ENCODE assay signal across 12 mouse cellular contexts in genomic region chr14:22695448-22695847, GRCm38 (mm10).
DNase-seq lines count a peak whose midpoint lies in the region; ATAC-seq and TF ChIP-seq lines count a peak whose summit lies in the region.
"Had no signal": no experiment of that assay in that cellular context is flagged by ENCODE, and none has a peak within 500 bp of the region (broad histone marks: within the 10 kb centered on the region; RNA-seq: fewer than 3 reads in every experiment).

No protein-coding gene starts in this region.

- peak; percentile 83 for ATAC-seq in heart, embryonic 12.5 days (ENCODE audit: insufficient number of reproducible peaks, low FRiP score)
- no peak for ATAC-seq in lung, postnatal 0 days
- peak; percentile 79 for ATAC-seq in embryonic facial prominence, embryonic 14.5 days (ENCODE audit: low read depth)
- no peak; the same call in 1 of the 2 replicates for ATAC-seq in limb, embryonic 11.5 days (ENCODE audit: insufficient number of reproducible peaks, low FRiP score, low TSS enrichment, low read depth)
- ATAC-seq: liver, postnatal 0 days had no signal

- no peak overlapping the region for H3K4me3 ChIP-seq in heart, embryonic 12.5 days
- H3K4me3 ChIP-seq in lung, postnatal 0 days (ENCODE audit: low read depth, low read length), result no peak overlapping the region
- H3K4me3 ChIP-seq in embryonic facial prominence, embryonic 14.5 days (ENCODE audit: low read depth, low read length), result no peak overlapping the region
- H3K4me3 ChIP-seq in limb, embryonic 11.5 days (ENCODE audit: low read depth, low read length), result no peak overlapping the region
- H3K4me3 ChIP-seq: neural tube, embryonic 12.5 days had no signal

- peaks cover 10% of the 10 kb centered on the region; the same call in 1 of the 2 replicates for H3K27me3 ChIP-seq in heart, embryonic 12.5 days (replicated peaks)
- H3K27me3 ChIP-seq in lung, postnatal 0 days (replicated peaks; ENCODE audit: insufficient read depth, low read length), result no peaks in the 10 kb centered on the region
- no peaks in the 10 kb centered on the region for H3K27me3 ChIP-seq in embryonic facial prominence, embryonic 14.5 days (replicated peaks; ENCODE audit: control insufficient read depth, insufficient read depth, low read length)
- peaks cover 2% of the 10 kb centered on the region; the same call in 1 of the 2 replicates for H3K27me3 ChIP-seq in limb, embryonic 11.5 days (ENCODE audit: control insufficient read depth, insufficient read depth, low read length)
- H3K27me3 ChIP-seq: neural tube, embryonic 12.5 days had no signal

- DNase-seq in heart, adult 8-10 months (ENCODE audit: low spot score), result no peak
- DNase-seq in lung, postnatal 0 days (ENCODE audit: low spot score), result peak; percentile 52
- no peak for DNase-seq in lung, postnatal 4 days
- peak; percentile 92 for DNase-seq in embryonic facial prominence, embryonic 14.5 days (ENCODE audit: low spot score)
- peak; percentile 62 for DNase-seq in limb, embryonic 11.5 days (ENCODE audit: low spot score)
- no peak for DNase-seq in layer of hippocampus, adult 8-10 months (ENCODE audit: low spot score in 2 of 2)
- DNase-seq in frontal cortex, postnatal 36 days (ENCODE audit: low spot score in 2 of 2), result no peak
- DNase-seq: cerebellum, postnatal 36 days; liver, postnatal 0 days; spleen, adult 18-20 months had no signal

- no peak overlapping the region for H3K9ac ChIP-seq in heart, embryonic 12.5 days
- no peak overlapping the region for H3K9ac ChIP-seq in lung, postnatal 0 days (replicated peaks; ENCODE audit: low read depth)
- H3K9ac ChIP-seq in embryonic facial prominence, embryonic 14.5 days (ENCODE audit: low read depth, low read length), result no peak overlapping the region
- no peak overlapping the region for H3K9ac ChIP-seq in limb, embryonic 11.5 days (ENCODE audit: low read length)
- H3K9ac ChIP-seq: liver, postnatal 0 days; neural tube, embryonic 12.5 days had no signal

- TF ChIP-seq CTCF in lung, postnatal 0 days (IDR thresholded peaks at IDR 0.05), result no peak

- WGBS in heart, embryonic 12.5 days, result 13% methylated on average over 6 of the region's 6 CpGs
- 34% methylated on average over 6 of the region's 6 CpGs for WGBS in lung, postnatal 0 days
- 30% methylated on average over 6 of the region's 6 CpGs for WGBS in embryonic facial prominence, embryonic 14.5 days
- 49% methylated on average over 6 of the region's 6 CpGs for WGBS in limb, embryonic 11.5 days

- H3K4me2 ChIP-seq in heart, embryonic 12.5 days, result peak overlapping the region; percentile 43
- H3K4me2 ChIP-seq in lung, postnatal 0 days (replicated peaks; ENCODE audit: low read depth, low read length), result no peak overlapping the region
- no peak overlapping the region for H3K4me2 ChIP-seq in embryonic facial prominence, embryonic 14.5 days (ENCODE audit: low read depth, low read length)
- no peak overlapping the region for H3K4me2 ChIP-seq in limb, embryonic 11.5 days (ENCODE audit: low read depth, severe bottlenecking)
- H3K4me2 ChIP-seq: neural tube, embryonic 12.5 days had no signal

- H3K4me1 ChIP-seq in heart, embryonic 12.5 days (replicated peaks), result peaks cover 22% of the 10 kb centered on the region
- H3K4me1 ChIP-seq in lung, postnatal 0 days (ENCODE audit: insufficient read depth, low read depth, low read length), result no peaks in the 10 kb centered on the region
- peaks cover 4% of the 10 kb centered on the region for H3K4me1 ChIP-seq in embryonic facial prominence, embryonic 14.5 days (ENCODE audit: control insufficient read depth, insufficient read depth, low read length)
- H3K4me1 ChIP-seq in limb, embryonic 11.5 days (ENCODE audit: control insufficient read depth, insufficient read depth, low read length), result peaks cover 7% of the 10 kb centered on the region
- H3K4me1 ChIP-seq: neural tube, embryonic 12.5 days had no signal

- TF ChIP-seq EP300 in lung, postnatal 0 days (IDR thresholded peaks at IDR 0.05), result no peak

- no peaks in the 10 kb centered on the region for H3K36me3 ChIP-seq in heart, embryonic 12.5 days
- no peaks in the 10 kb centered on the region for H3K36me3 ChIP-seq in lung, postnatal 0 days (ENCODE audit: insufficient read depth, low read length)
- H3K36me3 ChIP-seq in embryonic facial prominence, embryonic 14.5 days (ENCODE audit: control insufficient read depth, insufficient read depth, low read length), result no peaks in the 10 kb centered on the region
- no peaks in the 10 kb centered on the region; the same call in 1 of the 2 replicates for H3K36me3 ChIP-seq in limb, embryonic 11.5 days (ENCODE audit: control insufficient read depth, insufficient read depth, low read length)
- H3K36me3 ChIP-seq: neural tube, embryonic 12.5 days had no signal

- no peaks in the 10 kb centered on the region for H3K9me3 ChIP-seq in heart, embryonic 12.5 days (replicated peaks)
- H3K9me3 ChIP-seq in lung, postnatal 0 days (ENCODE audit: low read length), result no peaks in the 10 kb centered on the region
- H3K9me3 ChIP-seq in embryonic facial prominence, embryonic 14.5 days (ENCODE audit: control insufficient read depth, low read length), result no peaks in the 10 kb centered on the region
- no peaks in the 10 kb centered on the region for H3K9me3 ChIP-seq in limb, embryonic 11.5 days (ENCODE audit: control insufficient read depth, low read length)
- H3K9me3 ChIP-seq: neural tube, embryonic 12.5 days had no signal

- peak overlapping the region; percentile 76 for H3K27ac ChIP-seq in heart, embryonic 12.5 days (ENCODE audit: poor library complexity, severe bottlenecking)
- no peak overlapping the region for H3K27ac ChIP-seq in lung, postnatal 0 days (ENCODE audit: low read length)
- H3K27ac ChIP-seq in embryonic facial prominence, embryonic 14.5 days (replicated peaks; ENCODE audit: low read depth, low read length), result no peak overlapping the region
- no peak overlapping the region for H3K27ac ChIP-seq in limb, embryonic 11.5 days (replicated peaks; ENCODE audit: low read depth, low read length)
- H3K27ac ChIP-seq: neural tube, embryonic 12.5 days had no signal

Comparison
In these comparisons a context has a peak if more than half of its experiments do, and no peak if none do; other contexts are left out.
1. DNase-seq: peak in lung, postnatal 0 days (single experiment), embryonic facial prominence, embryonic 14.5 days (single experiment) and limb, embryonic 11.5 days (single experiment); none in heart, adult 8-10 months (single experiment), lung, postnatal 4 days (0 of 2), layer of hippocampus, adult 8-10 months (0 of 2) and frontal cortex, postnatal 36 days (0 of 2).
2. ATAC-seq: peak in heart, embryonic 12.5 days (single experiment) and embryonic facial prominence, embryonic 14.5 days (single experiment); none in lung, postnatal 0 days (single experiment) and limb, embryonic 11.5 days (single experiment).